Mouse (Mus musculus) thymus, postnatal 25 days (tissue): ENCODE measurements around the gene Cep41.
A peak's percentile ranks its signal among the peaks of the same experiment; 100 is the strongest.

Experiments
- DNase-seq: peaks from one replicate; pipeline ENCODE4 v3.0.0; 2022

Gene Cep41

GRCm38 (mm10) chr6:30710371-30711364, 17.1 kb upstream of the Cep41 start:
- DNase-seq, result no peak

GRCm38 (mm10) chr6:30709115-30709514, 15.6 kb upstream of the Cep41 start:
- no peak for DNase-seq

GRCm38 (mm10) chr6:30703977-30704602, 10.5 kb upstream of the Cep41 start:
- DNase-seq, result no peak

- no peak for DNase-seq
Observed at GRCm38 (mm10) chr6:30703476-30703875, 9.9 kb upstream of the Cep41 start.

GRCm38 (mm10) chr6:30702881-30703280, 9.3 kb upstream of the Cep41 start:
- no peak for DNase-seq

GRCm38 (mm10) chr6:30700182-30700581, 6.6 kb upstream of the Cep41 start:
- DNase-seq, result no peak

- DNase-seq, result no peak
Observed at GRCm38 (mm10) chr6:30698036-30698435, 4.5 kb upstream of the Cep41 start.

- no peak for DNase-seq
Observed at GRCm38 (mm10) chr6:30697464-30697863, 3.9 kb upstream of the Cep41 start.

GRCm38 (mm10) chr6:30695124-30695523, 1.6 kb upstream of the Cep41 start:
- DNase-seq, result no peak

- DNase-seq, result no peak
Observed at GRCm38 (mm10) chr6:30694209-30694608, 660 bp upstream of the Cep41 start.

- DNase-seq, result peak; percentile 15
Observed at GRCm38 (mm10) chr6:30692826-30693225, 723 bp downstream of the Cep41 start.

GRCm38 (mm10) chr6:30687198-30687597, 6.4 kb downstream of the Cep41 start:
- no peak for DNase-seq

GRCm38 (mm10) chr6:30684570-30684969, 9.0 kb downstream of the Cep41 start:
- DNase-seq, result no peak

- no peak for DNase-seq
Observed at GRCm38 (mm10) chr6:30681935-30682900, 11.3 kb downstream of the Cep41 start.

- DNase-seq, result no peak
Observed at GRCm38 (mm10) chr6:30680442-30680841, 13.1 kb downstream of the Cep41 start.

- DNase-seq, result no peak
Observed at GRCm38 (mm10) chr6:30679567-30679966, 14.0 kb downstream of the Cep41 start.

- DNase-seq, result no peak
Observed at GRCm38 (mm10) chr6:30678482-30678881, 15.1 kb downstream of the Cep41 start.

GRCm38 (mm10) chr6:30677591-30677990, 16.0 kb downstream of the Cep41 start:
- no peak for DNase-seq

GRCm38 (mm10) chr6:30676506-30676905, 17.0 kb downstream of the Cep41 start:
- DNase-seq, result no peak

GRCm38 (mm10) chr6:30675281-30675771, 18.2 kb downstream of the Cep41 start:
- no peak for DNase-seq

- no peak for DNase-seq
Observed at GRCm38 (mm10) chr6:30674714-30675280, 18.8 kb downstream of the Cep41 start.
